Mouse (Mus musculus) MEL (cell line): ENCODE results near the gene Cacna1c. TPM values are rescaled to one million over a fixed set of nuclear protein-coding genes. Genes with fewer than 3 reads are reported as not detected.

Experiments
- DNase-seq: peaks from one replicate; pipeline ENCODE4 v3.0.0; 2011; ENCODE audit warnings: low read depth, low spot score
- H3K27ac ChIP-seq: 2 replicates; pipeline ENCODE4 v1.5.1; 2012; ENCODE audit warnings: low read depth, mild to moderate bottlenecking, control low read depth, low read length, moderate library complexity; ENCODE audit not compliant: control insufficient read depth
- H3K27me3 ChIP-seq, 2 experiments: fragments of 150-350 bp in 1 of 2; sonication (generic) in 1 of 2; 2 replicates each; pipeline ENCODE4 v1.6.1; 2012; ENCODE audit warnings: low read length in 2 of 2, mild to moderate bottlenecking in 2 of 2, improper control_type of control experiment in 1 of 2, moderate library complexity in 1 of 2; ENCODE audit not compliant: insufficient read depth in 2 of 2, control insufficient read depth in 1 of 2
- H3K36me3 ChIP-seq, 2 experiments: 2 replicates each; pipeline ENCODE4 v1.6.1; 2012 to 2014; ENCODE audit warnings: low read length in 2 of 2, improper control_type of control experiment in 1 of 2, inconsistent platforms in 1 of 2, mild to moderate bottlenecking in 1 of 2; ENCODE audit not compliant: insufficient read depth in 2 of 2, control insufficient read depth in 1 of 2
- H3K4me1 ChIP-seq, 2 experiments: fragments of 150-350 bp in 1 of 2; sonication (generic) in 1 of 2; 2 replicates each; pipeline ENCODE4 v1.6.1; 2012; ENCODE audit warnings: low read length in 2 of 2, improper control_type of control experiment in 1 of 2, mild to moderate bottlenecking in 1 of 2; ENCODE audit not compliant: insufficient read depth in 2 of 2, control insufficient read depth in 1 of 2
- H3K4me3 ChIP-seq, 2 experiments: fragments of 150-350 bp in 1 of 2; sonication (generic) in 1 of 2; 2 replicates each; pipeline ENCODE4 v1.5.1; 2012; ENCODE audit warnings: low read depth in 2 of 2, low read length in 2 of 2, mild to moderate bottlenecking in 2 of 2, moderate library complexity in 2 of 2, control low read depth in 1 of 2, improper control_type of control experiment in 1 of 2; ENCODE audit not compliant: control insufficient read depth in 1 of 2, insufficient read depth in 1 of 2
- H3K79me2 ChIP-seq: 2 replicates; pipeline ENCODE4 v1.6.1; 2012; ENCODE audit warnings: mild to moderate bottlenecking, low read length, moderate library complexity; ENCODE audit not compliant: control insufficient read depth, poor library complexity, insufficient read depth
- H3K9ac ChIP-seq: 2 replicates; pipeline ENCODE4 v1.6.1; 2012; ENCODE audit warnings: low read depth, mild to moderate bottlenecking, control low read depth, low read length, moderate library complexity; ENCODE audit not compliant: control insufficient read depth, poor library complexity, severe bottlenecking
- H3K9me3 ChIP-seq: fragments of 150-350 bp; sonication (generic); replicated peaks from 2 replicates; pipeline ENCODE4 v1.6.1; 2012; ENCODE audit warnings: mild to moderate bottlenecking, low read length, improper control_type of control experiment, moderate library complexity; ENCODE audit not compliant: insufficient read depth
- CHD1 ChIP-seq: IDR thresholded peaks from 2 replicates; pipeline ENCODE4 v1.6.1; 2012; ENCODE audit warnings: low read depth, mild to moderate bottlenecking, inconsistent platforms, low read length, improper control_type of control experiment
- CTCF ChIP-seq, 3 experiments: IDR thresholded peaks in 2 of 3; conservative IDR thresholded peaks in 1 of 3; 2 replicates each; pipeline ENCODE4 v1.5.1; 2011 to 2012; ENCODE audit warnings: low read length in 3 of 3, low read depth in 2 of 3, mild to moderate bottlenecking in 2 of 3, improper control_type of control experiment in 1 of 3, inconsistent platforms in 1 of 3, mixed read lengths in 1 of 3, moderate library complexity in 1 of 3; ENCODE audit not compliant: control insufficient read depth in 1 of 3, insufficient read depth in 1 of 3, poor library complexity in 1 of 3, severe bottlenecking in 1 of 3
- ETS1 ChIP-seq: IDR thresholded peaks from 2 replicates; pipeline ENCODE4 v1.6.1; 2012; ENCODE audit warnings: low read depth, mild to moderate bottlenecking, inconsistent platforms, low read length, improper control_type of control experiment, moderate library complexity
- HCFC1 ChIP-seq: IDR thresholded peaks from 2 replicates; pipeline ENCODE4 v1.6.1; 2012; ENCODE audit warnings: low read depth, mild to moderate bottlenecking, inconsistent platforms, low read length, improper control_type of control experiment, moderate library complexity
- JUND ChIP-seq: IDR thresholded peaks from 2 replicates; pipeline ENCODE4 v1.6.1; 2011; ENCODE audit warnings: low read depth, mild to moderate bottlenecking, improper control_type of control experiment, low read length
- MAFK ChIP-seq: IDR thresholded peaks from 2 replicates; pipeline ENCODE4 v1.6.1; 2011; ENCODE audit warnings: low read depth, mild to moderate bottlenecking, low read length, improper control_type of control experiment, borderline replicate concordance
- MAX ChIP-seq: IDR thresholded peaks from 2 replicates; pipeline ENCODE4 v1.6.1; 2011; ENCODE audit warnings: low read length, improper control_type of control experiment
- MEF2A ChIP-seq: IDR thresholded peaks from 2 replicates; pipeline ENCODE4 v1.6.1; 2014; ENCODE audit warnings: low read depth, mild to moderate bottlenecking, inconsistent platforms, low read length, improper control_type of control experiment; ENCODE audit not compliant: poor library complexity, insufficient replicate concordance, severe bottlenecking; ENCODE audit errors: extremely low read depth
- MYB ChIP-seq: IDR thresholded peaks from 2 replicates; pipeline ENCODE4 v1.6.1; 2011; ENCODE audit warnings: mild to moderate bottlenecking, low read depth, low read length, improper control_type of control experiment
- MYC ChIP-seq: IDR thresholded peaks from 2 replicates; pipeline ENCODE4 v1.6.1; 2011; ENCODE audit warnings: low read depth, mild to moderate bottlenecking, low read length, improper control_type of control experiment, moderate library complexity
- NELFE ChIP-seq: IDR thresholded peaks from 2 replicates; pipeline ENCODE4 v1.6.1; 2011; ENCODE audit warnings: low read depth, low read length, improper control_type of control experiment
- POLR2AphosphoS2 ChIP-seq: IDR thresholded peaks from 2 replicates; pipeline ENCODE4 v1.6.1; 2011; ENCODE audit warnings: low read length, improper control_type of control experiment
- RAD21 ChIP-seq: IDR thresholded peaks from 2 replicates; pipeline ENCODE4 v1.6.1; 2011; ENCODE audit warnings: mild to moderate bottlenecking, low read depth, low read length, improper control_type of control experiment
- RCOR1 ChIP-seq: IDR thresholded peaks from 2 replicates; pipeline ENCODE4 v1.6.1; 2012; ENCODE audit warnings: low read depth, mild to moderate bottlenecking, inconsistent platforms, low read length, improper control_type of control experiment
- SIN3A ChIP-seq: IDR thresholded peaks from 2 replicates; pipeline ENCODE4 v1.6.1; 2012; ENCODE audit warnings: low read length, improper control_type of control experiment, inconsistent platforms
- TCF12 ChIP-seq: IDR thresholded peaks from 2 replicates; pipeline ENCODE4 v1.6.1; 2014; ENCODE audit warnings: low read depth, mild to moderate bottlenecking, inconsistent platforms, low read length, improper control_type of control experiment, moderate library complexity
- USF2 ChIP-seq, 2 experiments: IDR thresholded peaks; 2 replicates each; pipeline ENCODE4 v1.6.1; 2011 to 2012; ENCODE audit warnings: improper control_type of control experiment in 2 of 2, low read length in 2 of 2, borderline replicate concordance in 1 of 2, inconsistent platforms in 1 of 2, low read depth in 1 of 2, mild to moderate bottlenecking in 1 of 2; ENCODE audit not compliant: insufficient read depth in 1 of 2
- ZC3H11A ChIP-seq: IDR thresholded peaks from 2 replicates; pipeline ENCODE4 v1.6.1; 2012; ENCODE audit warnings: low read depth, mild to moderate bottlenecking, inconsistent platforms, low read length, improper control_type of control experiment
- ZKSCAN1 ChIP-seq: IDR thresholded peaks from 2 replicates; pipeline ENCODE4 v1.6.1; 2012; ENCODE audit warnings: low read depth, mild to moderate bottlenecking, inconsistent platforms, low read length, improper control_type of control experiment, moderate library complexity
- ZMIZ1 ChIP-seq: IDR thresholded peaks from 2 replicates; pipeline ENCODE4 v1.6.1; 2012; ENCODE audit warnings: low read depth, mild to moderate bottlenecking, inconsistent platforms, low read length, improper control_type of control experiment, moderate library complexity
- ZNF384 ChIP-seq: IDR thresholded peaks from 2 replicates; pipeline ENCODE4 v1.6.1; 2012; ENCODE audit warnings: low read depth, mild to moderate bottlenecking, inconsistent platforms, low read length, improper control_type of control experiment
- polyA plus RNA-seq, 2 experiments: library from polyadenylated mRNA; stranded (reverse) in 1 of 2; unstranded in 1 of 2; fragments of >175 nt in 1 of 2; fragments of >200 nt in 1 of 2; gene quantifications; 2 replicates each; pipeline versions ENCODE4 v1.2.1 to v1.2.4; 2012; ENCODE audit warnings: low replicate concordance in 2 of 2, low read depth in 1 of 2; ENCODE audit not compliant: insufficient read length in 2 of 2, insufficient read depth in 1 of 2, missing spikeins in 1 of 2
- total RNA-seq: library from RNA; depleted of rRNA; stranded (reverse); fragments of 300-350 nt; gene quantifications from 2 replicates; pipeline ENCODE4 v1.2.3, GENCODE M21; 2012

The Cacna1c gene
- total and polyA plus RNA-seq, 3 experiments: 3.4 to 4.4 TPM; not detected in 1

DNA sequence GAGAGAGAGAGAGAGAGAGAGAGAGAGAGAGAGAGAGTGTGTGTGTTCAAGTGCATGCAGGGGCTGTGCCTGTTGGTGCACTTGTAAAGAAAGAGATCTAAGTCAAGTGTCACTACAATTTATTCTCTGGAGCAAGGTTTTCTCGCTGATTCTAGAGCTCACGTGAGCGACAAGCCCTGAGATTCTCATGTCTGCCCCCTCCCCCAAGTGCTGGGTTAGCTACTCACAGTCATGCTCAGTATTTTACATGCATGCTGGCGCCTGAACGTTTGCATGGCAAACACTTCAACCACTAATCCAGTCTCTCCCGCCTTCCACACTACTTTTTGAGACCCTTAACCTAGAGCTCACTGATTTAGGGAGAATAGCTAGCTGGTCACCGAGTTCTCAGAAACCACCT is 99.7 kb downstream of the Cacna1c start:
- H3K4me1 ChIP-seq: no peaks in the 10 kb centered on the region
- no peaks in the 10 kb centered on the region for H3K9me3 ChIP-seq
- no peak for DNase-seq
- H3K27me3 ChIP-seq: peaks cover 17 to 19% of the 10 kb centered on the region in 2 experiments
- H3K79me2 ChIP-seq: no peaks in the 10 kb centered on the region
- H3K9ac ChIP-seq: no peak overlapping the region
- no peaks in the 10 kb centered on the region for H3K36me3 ChIP-seq
- no peak overlapping the region for H3K4me3 ChIP-seq
- no peak for TF ChIP-seq MEF2A
- TF ChIP-seq CHD1: no peak
- no peak for TF ChIP-seq RAD21
- TF ChIP-seq MAFK: no peak
- no peak for TF ChIP-seq RCOR1
- TF ChIP-seq NELFE: no peak
- TF ChIP-seq POLR2AphosphoS2: no peak
- no peak for TF ChIP-seq MAX
- no peak for TF ChIP-seq USF2 (IDR thresholded peaks at IDR 0.05; ENCODE audit: borderline replicate concordance in 1 of 2, insufficient read depth in 1 of 2, low read depth in 1 of 2, low read length in 2 of 2)
- no peak for TF ChIP-seq SIN3A
- TF ChIP-seq ZC3H11A: no peak
- TF ChIP-seq MYB: no peak
- TF ChIP-seq, all 39 proteins: peak for 0
- no peak overlapping the region for H3K27ac ChIP-seq

DNA sequence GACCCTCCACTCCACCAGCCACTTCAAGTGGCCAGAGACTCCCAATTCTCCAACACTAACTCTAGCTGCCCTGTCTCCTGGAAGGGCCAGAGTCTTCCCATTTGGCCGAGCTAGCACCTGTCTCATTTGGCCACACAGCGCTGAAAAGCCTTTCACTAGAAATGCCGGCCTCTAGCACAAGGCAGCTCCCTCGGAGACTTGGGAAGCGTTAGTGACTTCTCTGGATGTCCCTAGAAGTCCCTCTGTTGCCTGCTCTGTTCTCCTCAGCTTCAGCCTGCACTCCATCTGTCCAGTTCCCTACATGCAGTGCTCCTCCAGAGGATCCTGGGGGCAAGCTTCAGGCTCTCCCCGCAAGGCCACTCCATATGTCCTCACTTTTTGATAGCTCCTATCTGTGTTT is 101.1 kb downstream of the Cacna1c start:
- H3K79me2 ChIP-seq: no peaks in the 10 kb centered on the region
- H3K4me1 ChIP-seq: no peaks in the 10 kb centered on the region
- no peak for DNase-seq
- no peak overlapping the region for H3K27ac ChIP-seq
- TF ChIP-seq ZMIZ1: no peak
- TF ChIP-seq ETS1: no peak
- no peak for TF ChIP-seq JUND
- no peak for TF ChIP-seq HCFC1
- no peak for TF ChIP-seq CTCF (IDR thresholded peaks at IDR 0.05 in 2 of 3, conservative IDR thresholded peaks at IDR 0.05 in 1 of 3; ENCODE audit: control insufficient read depth in 1 of 3, insufficient read depth in 1 of 3, low read depth in 2 of 3, low read length in 3 of 3, poor library complexity in 1 of 3, severe bottlenecking in 1 of 3)
- TF ChIP-seq TCF12: no peak
- no peak for TF ChIP-seq SIN3A
- no peak for TF ChIP-seq ZNF384
- no peak for TF ChIP-seq MYC
- TF ChIP-seq ZKSCAN1: no peak
- no peak overlapping the region for H3K9ac ChIP-seq
- no peak overlapping the region for H3K4me3 ChIP-seq
- peaks cover 16 to 19% of the 10 kb centered on the region in 2 experiments for H3K27me3 ChIP-seq
- no peaks in the 10 kb centered on the region for H3K9me3 ChIP-seq
- H3K36me3 ChIP-seq: no peaks in the 10 kb centered on the region
